Mouse (Mus musculus) central nervous system, embryonic 18 days (tissue): Measurements from ENCODE around the gene Zfyve26. TPM values are rescaled to one million over a fixed set of nuclear protein-coding genes. Genes with fewer than 3 reads are reported as not detected.

ENCODE experiments used
- polyA plus RNA-seq: library from polyadenylated mRNA; depleted of rRNA; stranded (reverse); fragments of >200 nt; gene quantifications from 2 replicates; pipeline ENCODE4 v1.2.3, GENCODE M21; 2012; rRNA removed

Zfyve26 gene
- 21.3 and 22.6 TPM in 2 replicates for polyA plus RNA-seq

DNA sequence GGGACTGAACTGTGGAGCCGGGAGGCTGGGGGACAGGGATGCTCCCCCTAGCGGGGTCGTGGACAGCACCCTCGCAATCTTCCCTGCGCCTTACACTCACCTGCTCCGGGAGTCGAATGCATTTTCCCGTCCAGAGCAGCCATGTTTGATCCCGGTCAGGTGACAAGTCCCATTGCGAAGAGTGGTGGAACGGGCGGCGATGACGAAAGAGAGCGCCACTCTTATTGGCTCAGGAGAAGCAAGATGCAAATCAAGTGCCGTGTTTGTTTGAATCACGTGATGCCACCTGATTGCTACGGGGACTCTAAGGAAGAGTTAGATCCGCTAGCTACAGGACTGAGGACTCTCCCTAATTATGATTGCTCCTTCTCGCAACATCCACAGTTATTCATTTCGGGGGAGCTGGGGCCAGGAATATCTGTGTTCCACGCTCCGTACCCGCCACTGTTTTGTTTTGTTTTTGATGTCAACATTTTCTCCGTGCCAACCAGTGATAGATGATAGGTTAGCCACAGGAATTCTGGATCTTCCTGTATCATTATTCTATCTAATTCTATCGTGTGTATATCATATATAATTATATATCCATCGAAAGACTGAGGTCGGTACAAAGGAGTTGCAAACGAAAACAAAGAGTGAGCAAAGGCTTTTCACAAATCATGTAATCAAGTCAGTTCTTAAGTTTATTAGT, at the start of gene Zfyve26:
Gene Zfyve26, minus strand, starts transcription at position 179 of the 691 bp plus-strand sequence.

DNA sequence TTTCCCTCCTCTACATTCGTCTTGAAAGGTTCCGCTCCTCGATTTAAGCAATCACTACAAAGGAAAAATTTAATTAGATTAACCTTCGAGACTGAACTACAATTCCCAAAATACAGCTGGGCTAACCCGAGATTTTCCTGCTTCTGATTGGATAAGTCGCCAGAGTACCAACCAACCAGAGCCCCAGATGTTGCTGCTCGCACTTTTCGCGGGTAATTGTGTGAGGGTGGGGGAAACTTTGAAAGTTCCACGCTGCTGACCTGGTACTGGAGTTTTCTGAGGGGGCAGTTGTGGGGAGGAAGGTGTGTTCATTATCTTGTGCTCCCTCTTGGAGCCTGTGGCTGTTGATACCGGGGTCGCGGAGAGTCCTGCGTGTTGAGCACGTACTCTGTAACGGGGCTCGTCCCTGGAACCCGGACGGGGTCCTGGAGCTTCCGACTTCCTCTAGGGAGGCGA, 1.0 kb upstream of the Zfyve26 start, which contains the start of gene Rad51b:
Gene Rad51b, plus strand, starts transcription at position 162 of the 456 bp plus-strand sequence.

DNA sequence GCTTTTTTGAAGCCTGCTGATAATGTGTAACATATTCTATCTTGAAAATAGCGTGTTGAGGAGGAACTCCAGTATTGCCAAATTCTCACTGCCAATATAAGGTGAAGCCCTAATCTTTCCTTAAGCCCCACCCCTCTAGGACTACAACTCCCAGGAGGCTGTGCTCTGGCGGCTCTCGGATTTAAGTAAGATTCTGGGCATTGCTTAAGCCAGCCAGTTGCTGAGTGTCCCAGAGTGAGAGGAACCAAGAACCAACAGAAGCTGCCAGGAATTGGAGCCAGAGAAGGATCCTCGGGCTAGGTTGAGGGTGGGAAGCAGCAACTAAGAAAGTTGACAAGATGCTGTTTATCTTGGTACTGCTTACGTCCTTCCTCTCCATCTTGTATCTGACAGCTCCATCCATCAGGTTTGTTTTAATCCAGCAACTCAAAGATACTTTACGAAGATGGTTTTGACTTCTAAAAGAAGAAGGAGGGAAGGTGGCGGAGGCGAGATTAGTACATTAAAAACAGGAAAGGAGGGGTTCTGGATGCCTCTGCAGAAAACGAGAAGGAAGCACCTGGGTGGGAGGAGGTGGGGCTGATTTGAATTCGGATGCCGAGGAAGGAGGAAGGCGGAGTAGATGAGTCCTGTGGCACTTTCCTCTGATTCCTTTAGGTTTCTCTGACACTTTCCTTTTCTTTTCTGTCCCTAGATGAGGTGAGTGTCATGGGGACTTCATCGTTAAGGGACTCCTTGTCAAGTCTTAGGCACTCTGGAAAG, 87.2 kb downstream of the Zfyve26 start, which contains the start of gene Rdh12:
Gene Rdh12, plus strand, starts transcription at position 212 of the 762 bp plus-strand sequence.

DNA sequence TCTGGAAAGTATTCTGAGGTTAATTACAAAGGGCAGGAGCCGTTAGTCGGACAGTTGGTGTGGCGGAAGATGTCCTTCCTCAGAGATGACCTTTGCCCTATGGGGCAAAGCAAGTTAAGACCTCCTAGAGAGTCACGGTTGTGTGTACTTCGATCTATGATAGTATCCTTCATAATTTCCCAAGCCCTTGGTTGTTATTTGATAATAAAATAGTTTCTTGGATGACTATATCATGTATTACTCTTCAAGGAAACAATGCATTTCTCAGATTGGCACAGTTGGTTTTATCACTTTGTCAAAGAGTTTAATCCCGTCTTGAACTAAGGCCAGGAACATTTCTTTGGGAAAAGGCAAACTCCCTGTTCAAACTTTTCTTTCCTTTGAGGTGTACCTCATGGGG, 103.9 kb downstream of the Zfyve26 start, which contains the start of gene Rdh11:
Gene Rdh11, minus strand, starts transcription at position 101 of the 400 bp plus-strand sequence.

Other genes starting within 250 kb of the Zfyve26 start
- gene Pigh, start 206.7 kb downstream of the Zfyve26 start, polyA plus RNA-seq = 14.0 and 15.4 TPM in 2 replicates
- 13.4 and 15.0 TPM in 2 replicates for gene Arg2, start 165.5 kb downstream of the Zfyve26 start, polyA plus RNA-seq
- 111 and 120 TPM in 2 replicates for gene Vti1b, start 123.6 kb downstream of the Zfyve26 start, polyA plus RNA-seq
- gene Rdh11, start 104.0 kb downstream of the Zfyve26 start, polyA plus RNA-seq = 43.1 and 43.6 TPM in 2 replicates
- gene Rdh12, start 87.4 kb downstream of the Zfyve26 start, polyA plus RNA-seq = 1.6 and 2.1 TPM in 2 replicates
- 0.39 and 0.71 TPM in 2 replicates for gene Rad51b, start 978 bp upstream of the Zfyve26 start, polyA plus RNA-seq